Mouse (Mus musculus) midbrain, embryonic 15.5 days (tissue): Measurements from ENCODE around the gene Cfap52. TPM values are rescaled to one million over a fixed set of nuclear protein-coding genes. Genes with fewer than 3 reads are reported as not detected.

Experiments
- polyA plus RNA-seq: library from polyadenylated mRNA; unstranded; fragments of >200 nt; fragmentation: Nextera tagmentation; extraction: Ambion mirVana; gene quantifications from 2 replicates; pipeline ENCODE4 v1.2.1, GENCODE M21; 2015

Cfap52 gene
- polyA plus RNA-seq, 1 experiment from 2014 or later: 5.0 TPM

Other genes starting within 250 kb of the Cfap52 start
- gene Glp2r, start 194.5 kb downstream of the Cfap52 start, polyA plus RNA-seq: 0.04 TPM in 2 replicates
- not detected in 2 replicates for gene Gsg1l2, start 191.0 kb downstream of the Cfap52 start, polyA plus RNA-seq
- gene Dhrs7c, start 167.5 kb downstream of the Cfap52 start, polyA plus RNA-seq: not detected in 2 replicates
- 0.31 and 0.33 TPM in 2 replicates for gene Usp43, start 43.5 kb downstream of the Cfap52 start, polyA plus RNA-seq
- gene Stx8, start 542 bp upstream of the Cfap52 start, polyA plus RNA-seq: 59.5 and 60.8 TPM in 2 replicates